Mouse (Mus musculus) embryonic facial prominence, embryonic 10.5 days (tissue): ENCODE data around the gene Kif1b. TPM values are rescaled to one million over a fixed set of nuclear protein-coding genes. Genes with fewer than 3 reads are reported as not detected.

Experiments used
- DNase-seq: peaks from one replicate; pipeline ENCODE4 v3.0.0-alpha.2; 2017; ENCODE audit warnings: low spot score
- H3K27ac ChIP-seq: fragments of 300-500 bp; sonication (generic); replicated peaks from 2 replicates; pipeline ENCODE4 v1.5.1; 2016; ENCODE audit warnings: mild to moderate bottlenecking
- H3K27me3 ChIP-seq: fragments of 300-500 bp; sonication (generic); replicated peaks from 2 replicates; pipeline ENCODE4 v1.6.1; 2016; ENCODE audit warnings: low read depth, mild to moderate bottlenecking; ENCODE audit not compliant: poor library complexity, severe bottlenecking
- H3K36me3 ChIP-seq: fragments of 300-500 bp; sonication (generic); replicated peaks from 2 replicates; pipeline ENCODE4 v1.6.1; 2016; ENCODE audit warnings: mild to moderate bottlenecking, moderate library complexity
- H3K4me1 ChIP-seq: fragments of 300-500 bp; sonication (generic); 2 replicates; pipeline ENCODE4 v1.6.1; 2016
- H3K4me3 ChIP-seq: fragments of 300-500 bp; sonication (generic); 2 replicates; pipeline ENCODE4 v1.5.1; 2016; ENCODE audit warnings: mild to moderate bottlenecking, moderate library complexity
- H3K9me3 ChIP-seq: fragments of 300-500 bp; sonication (generic); 2 replicates; pipeline ENCODE4 v1.6.1; 2016; ENCODE audit warnings: mild to moderate bottlenecking
- WGBS: fragments of 180-500 bp; shearing (Covaris S2); methylation state at CpG from one replicate; pipeline ENCODE4 v1.1.7; 2016; 5-methylcytosine and 5-hydroxymethylcytosine counted together
- polyA plus RNA-seq: library from polyadenylated mRNA; unstranded; fragments of >200 nt; fragmentation: Nextera tagmentation; extraction: Ambion mirVana; gene quantifications from 2 replicates; pipeline ENCODE4 v1.2.1, GENCODE M21; 2016

The Kif1b gene
- polyA plus RNA-seq, 1 experiment from 2014 or later = 51.3 TPM

DNA sequence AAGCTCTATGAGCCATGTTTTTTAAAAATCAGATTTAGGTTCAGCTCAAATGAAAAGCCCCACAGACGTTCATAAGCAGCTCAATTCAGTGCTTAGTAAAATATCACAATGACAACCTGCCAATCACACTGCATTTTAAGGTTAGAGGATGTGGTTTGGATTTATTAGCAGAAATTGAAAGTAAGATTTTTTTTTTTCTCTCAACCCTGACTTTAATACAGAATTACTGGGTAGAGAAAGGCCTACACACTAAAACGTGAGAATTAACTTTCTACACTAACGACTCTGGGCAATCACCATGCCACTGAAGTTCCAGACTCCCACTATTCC lies 963 bp upstream of the Kif1b start:
- H3K36me3 ChIP-seq = no peaks in the 10 kb centered on the region
- DNase-seq = no peak
- H3K4me3 ChIP-seq = peak overlapping the region; percentile 99
- H3K27ac ChIP-seq = peak overlapping the region; percentile 94
- H3K27me3 ChIP-seq = no peaks in the 10 kb centered on the region
- WGBS = 41% methylated on average over 3 of the region's 3 CpGs
- peaks cover 27% of the 10 kb centered on the region for H3K4me1 ChIP-seq
- no peaks in the 10 kb centered on the region for H3K9me3 ChIP-seq

- Histone ChIP-seq H3K4me1 (peaks cover 36% of the 10 kb centered on the region), H3K36me3 (no peaks in the 10 kb centered on the region), H3K27ac (peak overlapping the region; percentile 94), H3K9me3 (no peaks in the 10 kb centered on the region), H3K4me3 (peak overlapping the region; percentile 99), H3K27me3 (no peaks in the 10 kb centered on the region)
- DNase-seq = peak; percentile 75
- under 1% methylated on average over 83 of the region's 83 CpGs for WGBS
These were observed 539 bp downstream of the Kif1b start for GRCm38 (mm10) chr4:149306712-149307595.

GRCm38 (mm10) chr4:149305761-149306711 lies 1.5 kb downstream of the Kif1b start:
- Histone ChIP-seq H3K4me3 (peak overlapping the region; percentile 99), H3K9me3 (no peaks in the 10 kb centered on the region), H3K36me3 (no peaks in the 10 kb centered on the region), H3K27me3 (no peaks in the 10 kb centered on the region), H3K27ac (peak overlapping the region; percentile 94), H3K4me1 (peaks cover 42% of the 10 kb centered on the region)
- 45% methylated on average over 14 of the region's 14 CpGs for WGBS
- DNase-seq = no peak

GRCm38 (mm10) chr4:149304466-149304865 lies 3.0 kb downstream of the Kif1b start:
- no peaks in the 10 kb centered on the region for H3K36me3 ChIP-seq
- peaks cover 42% of the 10 kb centered on the region for H3K4me1 ChIP-seq
- WGBS = 88% methylated on average over 1 of the region's 1 CpGs

GRCm38 (mm10) chr4:149303502-149303901 lies 4.0 kb downstream of the Kif1b start:
- Histone ChIP-seq H3K9me3 (no peaks in the 10 kb centered on the region), H3K4me3 (no peak overlapping the region), H3K27me3 (no peaks in the 10 kb centered on the region), H3K27ac (no peak overlapping the region), H3K4me1 (peaks cover 38% of the 10 kb centered on the region), H3K36me3 (no peaks in the 10 kb centered on the region)
- 79% methylated on average over 5 of the region's 5 CpGs for WGBS
- no peak for DNase-seq

More at GRCm38 (mm10) chr4:149304466-149304865, 3.0 kb downstream of the Kif1b start:
- H3K27ac ChIP-seq = no peak overlapping the region
- no peak overlapping the region for H3K4me3 ChIP-seq
- DNase-seq = no peak
- H3K9me3 ChIP-seq = no peaks in the 10 kb centered on the region
- H3K27me3 ChIP-seq = no peaks in the 10 kb centered on the region

DNA sequence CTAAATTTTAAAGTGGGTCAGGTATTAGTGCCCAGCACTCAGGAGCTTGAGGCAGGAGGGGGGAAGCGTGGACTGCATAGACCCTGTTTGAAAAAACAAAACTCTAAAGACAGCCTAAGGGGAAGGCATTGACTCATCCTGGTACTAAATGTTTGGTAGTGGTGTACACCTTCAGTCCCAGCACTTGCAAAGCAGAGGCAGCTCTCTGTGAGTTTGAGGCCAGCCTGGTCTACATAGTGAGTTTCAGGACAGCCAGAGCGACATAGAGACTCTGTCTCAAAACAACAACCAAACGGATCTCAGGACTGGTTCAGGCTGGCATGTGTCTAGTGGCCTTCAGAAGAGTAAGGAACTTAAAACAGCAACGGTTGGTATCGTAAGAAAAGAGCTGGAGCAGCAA lies 4.7 kb downstream of the Kif1b start:
- Histone ChIP-seq H3K9me3 (no peaks in the 10 kb centered on the region), H3K4me3 (no peak overlapping the region), H3K27me3 (no peaks in the 10 kb centered on the region), H3K27ac (no peak overlapping the region), H3K4me1 (peaks cover 32% of the 10 kb centered on the region), H3K36me3 (0 out of 2 replicates have a peak, but pooled peaks cover 2% of the 10 kb centered on the region)
- no peak for DNase-seq
- 87% methylated on average over 5 of the region's 5 CpGs for WGBS

- WGBS = 80% methylated on average over 3 of the region's 3 CpGs
- Histone ChIP-seq H3K27me3 (no peaks in the 10 kb centered on the region), H3K4me1 (peaks cover 29% of the 10 kb centered on the region), H3K36me3 (0 out of 2 replicates have a peak, but pooled peaks cover 2% of the 10 kb centered on the region), H3K9me3 (no peaks in the 10 kb centered on the region), H3K27ac (no peak overlapping the region), H3K4me3 (no peak overlapping the region)
- DNase-seq = no peak
These were observed 5.4 kb downstream of the Kif1b start for GRCm38 (mm10) chr4:149302136-149302535.

- peaks cover 24% of the 10 kb centered on the region for H3K4me1 ChIP-seq
- no peak overlapping the region for H3K27ac ChIP-seq
- no peak overlapping the region for H3K4me3 ChIP-seq
- peaks cover 9% of the 10 kb centered on the region for H3K36me3 ChIP-seq
- H3K27me3 ChIP-seq = no peaks in the 10 kb centered on the region
- 87% methylated on average over 2 of the region's 2 CpGs for whole genome bisulfite sequencing
- H3K9me3 ChIP-seq = no peaks in the 10 kb centered on the region
- DNase-seq = no peak
These were observed 11.0 kb downstream of the Kif1b start for GRCm38 (mm10) chr4:149296501-149296900.

DNA sequence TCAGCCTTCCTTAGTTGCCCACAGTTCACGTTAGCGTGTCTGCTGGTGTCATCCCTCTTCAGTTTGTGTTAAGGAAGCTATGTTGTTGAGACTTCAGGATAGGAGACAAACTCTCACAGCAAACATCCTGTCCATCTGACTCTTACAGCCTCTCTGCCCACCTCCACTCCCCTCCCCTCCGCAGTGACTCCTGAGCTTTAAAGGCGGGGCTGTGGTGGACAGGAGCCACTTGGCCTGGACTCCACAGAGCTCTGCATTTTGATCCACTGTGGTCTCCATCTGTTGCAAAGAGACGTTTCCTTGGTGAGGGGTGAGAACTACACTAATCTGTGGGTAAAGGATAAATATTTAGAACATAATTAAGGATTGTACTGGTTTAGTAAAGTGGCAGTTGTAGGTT lies 14.5 kb downstream of the Kif1b start:
- peaks cover 22% of the 10 kb centered on the region for H3K4me1 ChIP-seq
- WGBS = 86% methylated on average over 5 of the region's 5 CpGs
- no peak for DNase-seq

GRCm38 (mm10) chr4:149291061-149291460 lies 16.4 kb downstream of the Kif1b start:
- no peak overlapping the region for H3K27ac ChIP-seq
- H3K36me3 ChIP-seq = peaks cover 46% of the 10 kb centered on the region
- no peak for DNase-seq
- no peak overlapping the region for H3K4me3 ChIP-seq
- 83% methylated on average over 9 of the region's 9 CpGs for WGBS
- H3K4me1 ChIP-seq = peaks cover 26% of the 10 kb centered on the region
- H3K9me3 ChIP-seq = no peaks in the 10 kb centered on the region
- no peaks in the 10 kb centered on the region for H3K27me3 ChIP-seq

More for the DNA sequence above, 14.5 kb downstream of the Kif1b start:
- Histone ChIP-seq H3K9me3 (no peaks in the 10 kb centered on the region), H3K27me3 (no peaks in the 10 kb centered on the region), H3K4me3 (no peak overlapping the region), H3K36me3 (peaks cover 39% of the 10 kb centered on the region), H3K27ac (no peak overlapping the region)

- H3K36me3 ChIP-seq = peaks cover 46% of the 10 kb centered on the region
- no peak overlapping the region for H3K27ac ChIP-seq
- DNase-seq = no peak
- no peaks in the 10 kb centered on the region for H3K27me3 ChIP-seq
- H3K9me3 ChIP-seq = no peaks in the 10 kb centered on the region
- no peak overlapping the region for H3K4me3 ChIP-seq
- WGBS = 83% methylated on average over 7 of the region's 7 CpGs
- peaks cover 21% of the 10 kb centered on the region for H3K4me1 ChIP-seq
These were observed 17.2 kb downstream of the Kif1b start for GRCm38 (mm10) chr4:149290157-149290750.
